Mouse (Mus musculus): ENCODE results near the gene Hmg20a. TPM values are rescaled to one million over a fixed set of nuclear protein-coding genes. Genes with fewer than 3 reads are reported as not detected.
A peak's percentile ranks its signal among the peaks of the same experiment; 100 is the strongest.

Gene Hmg20a
- total and polyA plus RNA-seq, 2 experiments from 2014 or later, result 50.9 to 57.1 TPM

DNA sequence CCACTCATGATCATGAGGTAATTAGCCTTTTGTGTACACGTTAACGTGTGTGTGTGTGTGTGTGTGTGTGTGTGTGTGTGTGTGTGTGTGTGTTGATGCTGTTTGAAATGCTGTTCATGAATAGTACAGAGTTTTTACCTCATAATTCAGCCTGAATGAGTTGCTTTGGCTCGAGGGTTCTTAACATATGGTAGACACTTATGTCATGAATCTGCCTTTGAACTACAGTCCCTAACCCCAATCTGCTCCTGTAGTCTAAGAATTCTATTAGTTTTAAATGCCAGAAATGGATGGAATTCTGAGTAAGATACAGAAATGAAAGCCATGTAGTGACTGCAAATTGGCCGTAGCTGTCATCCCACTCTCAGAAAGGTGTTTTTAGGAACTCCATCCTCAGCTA, 64.2 kb downstream of the Hmg20a start:
- no peak for DNase-seq (ENCODE audit: low spot score)
- Histone ChIP-seq H3K9me3 (ENCODE audit: low read length) (no peaks in the 10 kb centered on the region), H3K27me3 (ENCODE audit: insufficient read depth, low read length) (no peaks in the 10 kb centered on the region), H3K9ac (replicated peaks; ENCODE audit: low read length) (no peak overlapping the region), H3K27ac (no peak overlapping the region), H3K36me3 (ENCODE audit: insufficient read depth, low read length) (peaks cover 17% of the 10 kb centered on the region; the same call in 1 of the 2 replicates), H3K4me3 (ENCODE audit: low read length) (no peak overlapping the region), H3K4me1 (ENCODE audit: insufficient read depth, low read length) (no peaks in the 10 kb centered on the region), H3K4me2 (ENCODE audit: low read depth, low read length) (no peak overlapping the region)
- WGBS, result 85% methylated on average over 4 of the region's 4 CpGs
- TF ChIP-seq CTCF (IDR thresholded peaks at IDR 0.05; ENCODE audit: low read depth), result no peak
- ATAC-seq, result no peak

DNA sequence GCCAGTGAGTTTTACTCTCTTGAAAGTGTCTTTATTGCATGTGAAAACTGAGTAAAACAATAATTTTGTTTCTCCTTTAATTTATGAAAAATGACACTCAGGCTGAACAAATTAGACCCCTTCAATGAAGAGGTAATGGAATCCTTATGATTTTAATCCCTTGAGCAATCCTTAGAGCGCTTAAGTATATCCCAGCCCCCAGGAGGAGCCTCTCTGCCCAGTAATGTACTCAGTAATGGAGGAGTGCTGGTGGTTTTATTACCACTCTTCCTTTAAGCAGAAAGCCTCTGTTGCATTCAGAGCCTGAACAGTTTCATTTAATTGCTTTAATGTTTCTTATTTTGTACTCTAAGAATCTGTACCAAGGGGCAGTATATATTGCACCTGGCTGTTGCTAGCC, 67.0 kb downstream of the Hmg20a start:
- no peaks in the 10 kb centered on the region for H3K9me3 ChIP-seq (ENCODE audit: low read length)
- no peak for TF ChIP-seq CTCF (IDR thresholded peaks at IDR 0.05; ENCODE audit: low read depth)
- peaks cover 22% of the 10 kb centered on the region; the same call in 1 of the 2 replicates for H3K36me3 ChIP-seq (ENCODE audit: insufficient read depth, low read length)
- DNase-seq (ENCODE audit: low spot score), result no peak
- H3K27ac ChIP-seq, result no peak overlapping the region
- H3K4me2 ChIP-seq (ENCODE audit: low read depth, low read length), result no peak overlapping the region
- H3K27me3 ChIP-seq (ENCODE audit: insufficient read depth, low read length), result no peaks in the 10 kb centered on the region
- no peak overlapping the region for H3K9ac ChIP-seq (replicated peaks; ENCODE audit: low read length)
- no peak for ATAC-seq
- no peaks in the 10 kb centered on the region for H3K4me1 ChIP-seq (ENCODE audit: insufficient read depth, low read length)
- no peak overlapping the region for H3K4me3 ChIP-seq (ENCODE audit: low read length)
- 83% methylated on average over 1 of the region's 1 CpGs for WGBS

DNA sequence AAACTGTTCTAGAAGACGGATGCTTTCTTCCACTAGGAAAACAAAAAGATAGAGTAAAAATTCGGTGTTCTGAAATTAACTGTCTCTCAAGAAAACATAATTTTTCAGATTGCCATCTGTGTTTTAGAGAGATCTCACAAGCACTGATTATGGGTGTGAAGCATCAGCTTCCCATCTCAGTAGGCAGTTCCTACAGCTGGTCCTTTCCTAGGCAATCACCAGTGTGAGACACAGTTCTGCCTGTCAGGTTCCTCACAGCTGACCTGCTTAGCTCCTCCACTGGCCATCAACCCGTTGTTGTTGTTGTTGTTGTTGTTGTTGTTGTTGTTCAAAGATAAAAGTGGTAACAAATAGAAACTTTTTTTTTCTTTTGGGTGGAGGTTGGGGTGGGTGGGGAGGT, 67.7 kb downstream of the Hmg20a start:
- no peak overlapping the region for H3K4me3 ChIP-seq (ENCODE audit: low read length)
- H3K9me3 ChIP-seq (ENCODE audit: low read length), result no peaks in the 10 kb centered on the region
- peaks cover 28% of the 10 kb centered on the region; the same call in 1 of the 2 replicates for H3K36me3 ChIP-seq (ENCODE audit: insufficient read depth, low read length)
- DNase-seq (ENCODE audit: low spot score) (no peak), ATAC-seq (no peak)
- H3K27me3 ChIP-seq (ENCODE audit: insufficient read depth, low read length), result no peaks in the 10 kb centered on the region
- no peak overlapping the region for H3K27ac ChIP-seq
- H3K4me2 ChIP-seq (ENCODE audit: low read depth, low read length), result no peak overlapping the region
- no peaks in the 10 kb centered on the region for H3K4me1 ChIP-seq (ENCODE audit: insufficient read depth, low read length)
- no peak for TF ChIP-seq CTCF (IDR thresholded peaks at IDR 0.05; ENCODE audit: low read depth)
- H3K9ac ChIP-seq (replicated peaks; ENCODE audit: low read length), result no peak overlapping the region
- 93% methylated on average over 3 of the region's 3 CpGs for WGBS

DNA sequence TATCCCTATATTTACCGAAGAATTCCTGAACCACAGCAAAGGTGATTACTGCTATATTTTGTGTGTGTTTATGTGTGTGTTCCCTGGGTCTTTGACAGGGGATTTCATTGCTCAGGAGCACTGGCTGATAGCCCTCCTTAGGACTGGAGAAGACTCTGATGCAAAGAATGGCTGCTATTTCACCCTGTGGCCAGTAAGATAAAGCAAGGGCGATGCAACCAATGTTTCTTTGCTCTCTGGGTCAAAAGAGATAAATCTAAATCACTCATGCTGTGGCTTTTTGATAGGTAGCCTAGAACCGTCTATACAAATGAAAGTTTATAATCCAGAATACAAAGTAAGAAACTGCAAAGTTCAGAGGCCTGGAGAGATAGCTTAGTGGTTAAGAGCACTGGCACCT, 69.2 kb downstream of the Hmg20a start:
- no peak for DNase-seq (ENCODE audit: low spot score)
- H3K4me2 ChIP-seq (ENCODE audit: low read depth, low read length), result no peak overlapping the region
- H3K9ac ChIP-seq (replicated peaks; ENCODE audit: low read length), result no peak overlapping the region
- TF ChIP-seq CTCF (IDR thresholded peaks at IDR 0.05; ENCODE audit: low read depth), result no peak
- whole genome bisulfite sequencing, result 93% methylated on average over 3 of the region's 3 CpGs
- peaks cover 24% of the 10 kb centered on the region; the same call in 1 of the 2 replicates for H3K36me3 ChIP-seq (ENCODE audit: insufficient read depth, low read length)
- no peak overlapping the region for H3K4me3 ChIP-seq (ENCODE audit: low read length)
- no peaks in the 10 kb centered on the region for H3K4me1 ChIP-seq (ENCODE audit: insufficient read depth, low read length)
- no peak for ATAC-seq
- no peaks in the 10 kb centered on the region for H3K27me3 ChIP-seq (ENCODE audit: insufficient read depth, low read length)
- H3K9me3 ChIP-seq (ENCODE audit: low read length), result no peaks in the 10 kb centered on the region
- no peak overlapping the region for H3K27ac ChIP-seq

DNA sequence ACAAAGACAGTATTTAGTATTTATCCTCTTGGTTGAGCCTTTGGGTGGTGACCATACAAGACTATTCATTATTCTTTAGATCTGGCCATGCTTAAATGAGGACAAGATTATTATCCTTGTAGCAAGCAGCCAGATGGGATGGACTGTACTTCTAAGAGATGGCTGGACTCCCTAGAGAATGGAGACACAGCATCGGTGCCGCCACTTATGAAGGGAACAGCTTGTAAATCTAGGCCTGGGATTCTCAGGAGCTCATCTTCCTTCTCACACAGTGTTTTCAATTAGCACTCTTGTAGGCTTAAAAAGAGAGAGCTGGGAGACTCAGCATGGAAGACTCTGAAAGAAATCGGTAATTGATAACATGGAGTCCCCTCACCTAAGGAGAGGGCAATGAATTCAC, 74.0 kb downstream of the Hmg20a start:
- Histone ChIP-seq H3K27ac (no peak overlapping the region; the same call in 1 of the 2 replicates), H3K4me3 (ENCODE audit: low read length) (no peak overlapping the region), H3K9ac (replicated peaks; ENCODE audit: low read length) (no peak overlapping the region), H3K9me3 (ENCODE audit: low read length) (no peaks in the 10 kb centered on the region), H3K4me2 (ENCODE audit: low read depth, low read length) (no peak overlapping the region), H3K36me3 (ENCODE audit: insufficient read depth, low read length) (peaks cover 16% of the 10 kb centered on the region; the same call in 1 of the 2 replicates), H3K4me1 (ENCODE audit: insufficient read depth, low read length) (peaks cover 15% of the 10 kb centered on the region), H3K27me3 (ENCODE audit: insufficient read depth, low read length) (no peaks in the 10 kb centered on the region)
- ATAC-seq (no peak), DNase-seq (ENCODE audit: low spot score) (peak; percentile 43)
- TF ChIP-seq CTCF (IDR thresholded peaks at IDR 0.05; ENCODE audit: low read depth), result no peak
- WGBS, result 41% methylated on average over 3 of the region's 3 CpGs

DNA sequence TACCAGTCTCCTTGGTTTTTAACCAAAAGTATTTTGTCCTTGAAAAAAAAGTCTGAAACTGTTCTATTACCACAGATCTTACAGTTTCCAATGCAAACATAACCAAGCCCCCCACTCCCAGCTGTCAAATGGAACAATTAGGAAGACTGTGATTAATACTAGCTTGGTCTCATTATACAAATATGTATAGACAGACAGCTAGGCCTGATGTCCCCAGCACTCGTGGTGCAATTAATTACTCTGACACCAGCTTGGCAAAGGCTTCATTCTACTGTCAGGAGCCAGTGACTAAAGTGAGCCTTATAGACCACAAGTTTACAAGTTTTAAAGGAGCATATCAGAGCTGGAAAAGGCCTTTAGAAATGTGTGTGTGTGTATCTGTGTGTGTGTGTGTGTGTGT, 74.5 kb downstream of the Hmg20a start:
- ATAC-seq (no peak), DNase-seq (ENCODE audit: low spot score) (peak; percentile 62)
- Histone ChIP-seq H3K4me1 (ENCODE audit: insufficient read depth, low read length) (peaks cover 15% of the 10 kb centered on the region), H3K9me3 (ENCODE audit: low read length) (no peaks in the 10 kb centered on the region), H3K4me2 (ENCODE audit: low read depth, low read length) (no peak overlapping the region), H3K36me3 (ENCODE audit: insufficient read depth, low read length) (peaks cover 16% of the 10 kb centered on the region; the same call in 1 of the 2 replicates), H3K9ac (replicated peaks; ENCODE audit: low read length) (no peak overlapping the region), H3K27ac (no peak overlapping the region; the same call in 1 of the 2 replicates), H3K4me3 (ENCODE audit: low read length) (no peak overlapping the region), H3K27me3 (ENCODE audit: insufficient read depth, low read length) (no peaks in the 10 kb centered on the region)
- TF ChIP-seq CTCF (IDR thresholded peaks at IDR 0.05; ENCODE audit: low read depth), result no peak
- WGBS, result 23% methylated on average over 1 of the region's 1 CpGs

DNA sequence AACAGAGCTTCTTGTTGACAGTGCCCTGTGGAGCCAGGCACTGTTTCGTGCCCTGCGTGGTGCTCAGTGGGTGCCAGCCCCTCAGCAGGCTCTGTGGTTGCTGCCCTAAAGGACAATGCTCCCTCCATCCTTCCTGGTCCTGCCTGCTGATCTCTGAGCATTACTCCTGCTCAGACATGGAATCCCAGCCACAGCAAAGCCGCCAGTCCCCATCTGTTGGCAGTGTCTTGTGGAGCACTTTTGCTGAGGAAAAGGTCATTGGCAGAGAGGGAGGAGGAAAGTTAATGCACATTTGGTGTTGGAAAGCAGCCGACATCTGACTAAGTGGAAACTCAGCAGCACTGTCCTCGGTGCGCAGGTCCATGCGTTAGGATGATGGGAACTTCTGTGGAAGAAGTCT, 76.7 kb downstream of the Hmg20a start:
- DNase-seq (ENCODE audit: low spot score) (peak; percentile 77), ATAC-seq (0 out of 2 replicates have a peak, but pooled peaks have one; percentile 27)
- Histone ChIP-seq H3K36me3 (ENCODE audit: insufficient read depth, low read length) (peaks cover 12% of the 10 kb centered on the region; the same call in 1 of the 2 replicates), H3K4me1 (ENCODE audit: insufficient read depth, low read length) (peaks cover 22% of the 10 kb centered on the region), H3K27me3 (ENCODE audit: insufficient read depth, low read length) (no peaks in the 10 kb centered on the region), H3K9ac (replicated peaks; ENCODE audit: low read length) (no peak overlapping the region), H3K27ac (peak overlapping the region; percentile 61; the same call in 1 of the 2 replicates), H3K4me3 (ENCODE audit: low read length) (no peak overlapping the region), H3K9me3 (ENCODE audit: low read length) (no peaks in the 10 kb centered on the region), H3K4me2 (ENCODE audit: low read depth, low read length) (no peak overlapping the region)
- TF ChIP-seq CTCF (IDR thresholded peaks at IDR 0.05; ENCODE audit: low read depth), result peak; percentile 24; the same call in 1 of the 2 replicates
- WGBS, result 27% methylated on average over 7 of the region's 7 CpGs

Data from hindbrain, postnatal 0 days (tissue).